8 mouse cellular contexts compared by ENCODE assay signal in the genomic region with DNA sequence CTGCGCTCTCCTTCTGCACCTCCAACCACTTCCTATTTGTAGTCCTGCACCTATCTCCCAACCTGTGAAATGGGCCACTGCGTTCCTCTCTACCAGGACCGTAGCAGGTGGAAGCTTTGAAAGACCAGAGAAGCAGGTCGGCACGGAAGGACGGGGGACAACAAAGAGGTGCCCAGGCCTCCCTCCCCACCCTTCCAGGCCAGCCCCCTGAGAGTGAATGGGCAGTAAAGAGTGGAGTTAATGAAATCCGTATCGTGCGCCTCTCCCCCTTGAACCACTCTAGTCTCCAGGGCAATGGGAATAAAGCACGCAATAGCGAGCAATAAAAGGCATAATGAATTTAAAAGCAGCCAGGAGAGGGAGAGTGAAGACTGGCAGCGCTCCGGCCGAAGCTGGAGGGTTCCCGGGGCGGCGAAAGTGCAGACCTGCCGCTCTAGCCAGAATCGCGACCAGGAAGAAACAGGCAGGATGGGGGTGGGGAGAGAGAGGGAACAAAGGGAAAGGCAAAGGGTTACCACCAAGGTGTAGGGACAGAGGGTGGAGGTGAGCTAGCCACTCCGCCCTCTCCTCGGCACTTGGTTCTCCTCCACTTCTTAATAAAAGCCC. TPM values are rescaled to one million over a fixed set of nuclear protein-coding genes. Genes with fewer than 3 reads are reported as not detected.
DNase-seq lines count a peak whose midpoint lies in the region; ATAC-seq and TF ChIP-seq lines count a peak whose summit lies in the region.

No protein-coding gene starts in this region.

- H3K9me3 ChIP-seq in liver, embryonic 12.5 days (replicated peaks) = no peaks in the 10 kb centered on the region
- H3K9me3 ChIP-seq in liver, postnatal 0 days (ENCODE audit: low read length) = no peaks in the 10 kb centered on the region
- no peaks in the 10 kb centered on the region for H3K9me3 ChIP-seq in embryonic facial prominence, embryonic 14.5 days (ENCODE audit: control insufficient read depth, low read length)
- no peaks in the 10 kb centered on the region for H3K9me3 ChIP-seq in kidney, embryonic 14.5 days (ENCODE audit: control insufficient read depth, low read length)
- no peaks in the 10 kb centered on the region for H3K9me3 ChIP-seq in neural tube, embryonic 12.5 days

- H3K4me1 ChIP-seq in liver, embryonic 12.5 days = peaks cover 20% of the 10 kb centered on the region
- H3K4me1 ChIP-seq in liver, postnatal 0 days (ENCODE audit: insufficient read depth) = peaks cover 3% of the 10 kb centered on the region
- H3K4me1 ChIP-seq in embryonic facial prominence, embryonic 14.5 days (ENCODE audit: control insufficient read depth, insufficient read depth, low read length) = peaks cover 25% of the 10 kb centered on the region
- H3K4me1 ChIP-seq in kidney, embryonic 14.5 days (ENCODE audit: control insufficient read depth, insufficient read depth, low read length) = peaks cover 57% of the 10 kb centered on the region
- H3K4me1 ChIP-seq in neural tube, embryonic 12.5 days = peaks cover 59% of the 10 kb centered on the region

- no peak overlapping the region for H3K27ac ChIP-seq in liver, embryonic 12.5 days
- no peak overlapping the region for H3K27ac ChIP-seq in liver, postnatal 0 days (ENCODE audit: low read depth)
- peak overlapping the region; percentile 50 for H3K27ac ChIP-seq in embryonic facial prominence, embryonic 14.5 days (replicated peaks; ENCODE audit: low read depth, low read length)
- peak overlapping the region; percentile 90 for H3K27ac ChIP-seq in kidney, embryonic 14.5 days (ENCODE audit: low read depth, low read length)
- H3K27ac ChIP-seq in neural tube, embryonic 12.5 days = peak overlapping the region; percentile 17

- TF ChIP-seq CTCF in liver, postnatal 0 days (IDR thresholded peaks at IDR 0.05; ENCODE audit: low read depth) = no peak

- no peak for ATAC-seq in liver, embryonic 12.5 days
- ATAC-seq in liver, postnatal 0 days = no peak
- no peak for ATAC-seq in embryonic facial prominence, embryonic 14.5 days (ENCODE audit: low read depth)
- ATAC-seq in kidney, embryonic 14.5 days (ENCODE audit: low FRiP score, low TSS enrichment) = peak; percentile 44
- peak; percentile 54 for ATAC-seq in neural tube, embryonic 12.5 days (ENCODE audit: low FRiP score, low read depth)

- DNase-seq in liver, postnatal 0 days = no peak
- no peak for DNase-seq in embryonic facial prominence, embryonic 14.5 days (ENCODE audit: low spot score)
- no peak for DNase-seq in right cerebral cortex, postnatal 14 days
- DNase-seq in layer of hippocampus, adult 9-11 months = no peak
- DNase-seq in testis, postnatal 14 days (ENCODE audit: low spot score) = no peak

- peak overlapping the region; percentile 16 for H3K4me2 ChIP-seq in liver, embryonic 12.5 days
- no peak overlapping the region for H3K4me2 ChIP-seq in liver, postnatal 0 days (ENCODE audit: low read depth, low read length)
- peak overlapping the region; percentile 50 for H3K4me2 ChIP-seq in embryonic facial prominence, embryonic 14.5 days (ENCODE audit: low read depth, low read length)
- peak overlapping the region; percentile 41 for H3K4me2 ChIP-seq in kidney, embryonic 14.5 days (replicated peaks; ENCODE audit: low read depth, low read length)
- H3K4me2 ChIP-seq in neural tube, embryonic 12.5 days (replicated peaks) = peak overlapping the region; percentile 51

- no peak overlapping the region for H3K9ac ChIP-seq in liver, embryonic 12.5 days
- no peak overlapping the region for H3K9ac ChIP-seq in liver, postnatal 0 days (replicated peaks)
- peak overlapping the region; percentile 32 for H3K9ac ChIP-seq in embryonic facial prominence, embryonic 14.5 days (ENCODE audit: low read depth, low read length)
- H3K9ac ChIP-seq in kidney, embryonic 14.5 days (ENCODE audit: low read depth, low read length) = peak overlapping the region; percentile 40; the same call in 1 of the 2 replicates
- no peak overlapping the region for H3K9ac ChIP-seq in neural tube, embryonic 12.5 days

- H3K36me3 ChIP-seq in liver, embryonic 12.5 days = no peaks in the 10 kb centered on the region
- H3K36me3 ChIP-seq in liver, postnatal 0 days (replicated peaks; ENCODE audit: insufficient read depth, low read length) = no peaks in the 10 kb centered on the region
- H3K36me3 ChIP-seq in embryonic facial prominence, embryonic 14.5 days (ENCODE audit: control insufficient read depth, insufficient read depth, low read length) = no peaks in the 10 kb centered on the region
- H3K36me3 ChIP-seq in kidney, embryonic 14.5 days (ENCODE audit: control insufficient read depth, insufficient read depth, low read length) = no peaks in the 10 kb centered on the region
- no peaks in the 10 kb centered on the region for H3K36me3 ChIP-seq in neural tube, embryonic 12.5 days

- no peak for TF ChIP-seq EP300 in liver, postnatal 0 days (IDR thresholded peaks at IDR 0.05; ENCODE audit: low read depth)

- peaks cover 84% of the 10 kb centered on the region for H3K27me3 ChIP-seq in liver, embryonic 12.5 days (replicated peaks)
- peaks cover 33% of the 10 kb centered on the region for H3K27me3 ChIP-seq in liver, postnatal 0 days (ENCODE audit: insufficient read depth, low read length)
- no peaks in the 10 kb centered on the region for H3K27me3 ChIP-seq in embryonic facial prominence, embryonic 14.5 days (replicated peaks; ENCODE audit: control insufficient read depth, insufficient read depth, low read length)
- H3K27me3 ChIP-seq in kidney, embryonic 14.5 days (ENCODE audit: control insufficient read depth, insufficient read depth, low read length) = no peaks in the 10 kb centered on the region; the same call in 1 of the 2 replicates
- H3K27me3 ChIP-seq in neural tube, embryonic 12.5 days (replicated peaks) = peaks cover 45% of the 10 kb centered on the region

- H3K4me3 ChIP-seq in liver, embryonic 12.5 days = no peak overlapping the region
- H3K4me3 ChIP-seq in liver, postnatal 0 days (ENCODE audit: low read depth, low read length) = no peak overlapping the region
- peak overlapping the region; percentile 7; the same call in 1 of the 2 replicates for H3K4me3 ChIP-seq in embryonic facial prominence, embryonic 14.5 days (ENCODE audit: low read depth, low read length)
- H3K4me3 ChIP-seq in kidney, embryonic 14.5 days (ENCODE audit: low read length) = peak overlapping the region; percentile 22
- H3K4me3 ChIP-seq in neural tube, embryonic 12.5 days = 0 out of 2 replicates have a peak overlapping the region, but pooled peaks have one; percentile 5

- WGBS in liver, embryonic 12.5 days (ENCODE audit: insufficient replicate concordance) = 6% methylated on average over 22 of the region's 22 CpGs
- WGBS in liver, postnatal 0 days (ENCODE audit: insufficient replicate concordance) = 4% methylated on average over 22 of the region's 22 CpGs
- 6% methylated on average over 22 of the region's 22 CpGs for WGBS in embryonic facial prominence, embryonic 14.5 days
- 4% methylated on average over 22 of the region's 22 CpGs for WGBS in kidney, embryonic 14.5 days
- under 1% methylated on average over 22 of the region's 22 CpGs for WGBS in neural tube, embryonic 12.5 days

RNA-seq across cellular contexts. Expression of a gene that starts 5.2 kb away (rescaled TPM):
- polyA plus RNA-seq in liver, embryonic 12.5 days (2016; fragmentation: Nextera tagmentation; extraction: Ambion mirVana) = not detected in 2 replicates
- not detected in 2 replicates for polyA plus RNA-seq in liver, postnatal 0 days (2015; fragmentation: Nextera tagmentation; extraction: Ambion mirVana)
- 0.25 and 0.54 TPM in 2 replicates for polyA plus RNA-seq in embryonic facial prominence, embryonic 14.5 days (2014; fragmentation: Nextera tagmentation; extraction: Ambion mirVana)
- 0.09 and 0.57 TPM in 2 replicates for polyA plus RNA-seq in kidney, embryonic 14.5 days (2014; fragmentation: Nextera tagmentation; extraction: Ambion mirVana)
- polyA plus RNA-seq in neural tube, embryonic 12.5 days (2016; fragmentation: Nextera tagmentation; extraction: Ambion mirVana) = 0.70 and 1.3 TPM in 2 replicates

RNA-seq across cellular contexts. Expression of a gene that starts 49.8 kb away (rescaled TPM):
- 0.60 and 1.2 TPM in 2 replicates for polyA plus RNA-seq in liver, embryonic 12.5 days (2016; fragmentation: Nextera tagmentation; extraction: Ambion mirVana)
- polyA plus RNA-seq in liver, postnatal 0 days (2015; fragmentation: Nextera tagmentation; extraction: Ambion mirVana) = not detected in 2 replicates
- polyA plus RNA-seq in embryonic facial prominence, embryonic 14.5 days (2014; fragmentation: Nextera tagmentation; extraction: Ambion mirVana) = 10.5 and 16.1 TPM in 2 replicates
- 25.7 and 39.2 TPM in 2 replicates for polyA plus RNA-seq in kidney, embryonic 14.5 days (2014; fragmentation: Nextera tagmentation; extraction: Ambion mirVana)
- 40.5 and 46.6 TPM in 2 replicates for polyA plus RNA-seq in neural tube, embryonic 12.5 days (2016; fragmentation: Nextera tagmentation; extraction: Ambion mirVana)

Comparison
In these comparisons a context has a peak if more than half of its experiments do, and no peak if none do; other contexts are left out.
1. ATAC-seq: peak in kidney, embryonic 14.5 days (single experiment) and neural tube, embryonic 12.5 days (single experiment); none in liver, embryonic 12.5 days (single experiment), liver, postnatal 0 days (single experiment) and embryonic facial prominence, embryonic 14.5 days (single experiment).
2. H3K27ac ChIP-seq: peak in embryonic facial prominence, embryonic 14.5 days (single experiment), kidney, embryonic 14.5 days (single experiment) and neural tube, embryonic 12.5 days (single experiment); none in liver, embryonic 12.5 days (single experiment) and liver, postnatal 0 days (single experiment).
3. H3K4me3 ChIP-seq: peak in embryonic facial prominence, embryonic 14.5 days (single experiment), kidney, embryonic 14.5 days (single experiment) and neural tube, embryonic 12.5 days (single experiment); none in liver, embryonic 12.5 days (single experiment) and liver, postnatal 0 days (single experiment).
4. H3K9ac ChIP-seq: peak in embryonic facial prominence, embryonic 14.5 days (single experiment) and kidney, embryonic 14.5 days (single experiment); none in liver, embryonic 12.5 days (single experiment), liver, postnatal 0 days (single experiment) and neural tube, embryonic 12.5 days (single experiment).